Mouse (Mus musculus) heart, adult 2 months (tissue): ENCODE measurements around the gene Rpsa. TPM values are rescaled to one million over a fixed set of nuclear protein-coding genes. Genes with fewer than 3 reads are reported as not detected.

Experiments used
- DNase-seq, 2 experiments: peaks; one replicate each; pipeline ENCODE4 v3.0.0; 2021
- H3K27ac ChIP-seq: fragments of 200-600 bp; 2 replicates; pipeline ENCODE4 v1.8.1; 2022
- H3K27me3 ChIP-seq: fragments of 200-500 bp; 2 replicates; pipeline ENCODE4 v1.6.1; 2012; ENCODE audit warnings: mild to moderate bottlenecking, low read length, inconsistent platforms, mixed read lengths; ENCODE audit not compliant: control insufficient read depth, insufficient read depth
- H3K36me3 ChIP-seq: fragments of 200-500 bp; 2 replicates; pipeline ENCODE4 v1.6.1; 2012; ENCODE audit warnings: low read length, inconsistent platforms; ENCODE audit not compliant: control insufficient read depth, insufficient read depth
- H3K4me1 ChIP-seq: fragments of 200-500 bp; 2 replicates; pipeline ENCODE4 v1.6.1; 2011; ENCODE audit warnings: low read length; ENCODE audit not compliant: control insufficient read depth, insufficient read depth
- H3K4me3 ChIP-seq: fragments of 200-600 bp; 2 replicates; pipeline ENCODE4 v1.8.1; 2022
- H3K79me2 ChIP-seq: fragments of 200-500 bp; replicated peaks from 2 replicates; pipeline ENCODE4 v1.6.1; 2012; ENCODE audit warnings: mild to moderate bottlenecking, inconsistent platforms, low read length, moderate library complexity, mixed read lengths; ENCODE audit not compliant: control insufficient read depth, insufficient read depth
- H3K9ac ChIP-seq: fragments of 200-500 bp; 2 replicates; pipeline ENCODE4 v1.6.1; 2012; ENCODE audit warnings: low read depth, mild to moderate bottlenecking, control low read depth, inconsistent platforms, low read length, mixed read lengths
- CTCF ChIP-seq: fragments of 200-600 bp; IDR thresholded peaks from 2 replicates; pipeline ENCODE4 v1.8.1; 2022; ENCODE audit warnings: antibody characterized with exemption, mild to moderate bottlenecking, moderate library complexity
- EP300 ChIP-seq: fragments of 200-500 bp; IDR thresholded peaks from 2 replicates; pipeline ENCODE4 v1.6.1; 2011; ENCODE audit warnings: low read depth, low read length, control low read depth; ENCODE audit not compliant: insufficient read depth
- POLR2A ChIP-seq: fragments of 200-500 bp; IDR thresholded peaks from 2 replicates; pipeline ENCODE4 v1.6.1; 2011; ENCODE audit warnings: mild to moderate bottlenecking, low read depth, low read length, control low read depth; ENCODE audit not compliant: insufficient read depth
- WGBS: fragments of 180-500 bp; shearing (Covaris S2); methylation state at CpG from one replicate; pipeline ENCODE4 v1.1.7; 2018; 5-methylcytosine and 5-hydroxymethylcytosine counted together
- intact Hi-C: fragments of 180-260 bp; cut with DNase I; formaldehyde crosslinking; loops from one replicate; pipeline ENCODE4 v1.15.1; 2025
- long read RNA-seq: library from polyadenylated mRNA; stranded (forward); transcript quantifications from one replicate; pipeline ENCODE4 v2.0.0, GENCODE M21; 2021
- polyA plus RNA-seq: library from polyadenylated mRNA; depleted of rRNA; stranded (reverse); fragments of >200 nt; gene quantifications from 2 replicates; pipeline ENCODE4 v1.2.3, GENCODE M21; 2012; rRNA removed
- total RNA-seq, 2 experiments: library from RNA; stranded (reverse); gene quantifications; 2 replicates each; pipeline ENCODE4 v1.2.3; 2021

Rpsa gene
- total RNA-seq (100 to 1,000 TPM; 457 to 528 TPM), polyA plus RNA-seq (1,018 and 1,107 TPM in 2 replicates)
- long read RNA-seq, transcript Rpsa-201 (7 exons, 1,938 nt), result major isoform, 37 of 62 reads
- long read RNA-seq, partial matches to known transcripts, result 24 of 62 reads
- long read RNA-seq, other reads (novel, unspliced or antisense), result 0 of 62 reads

- H3K4me3 ChIP-seq, result peak within 1 kb of the TSS; percentile 67
- DNase-seq, result peak; percentile 95 to 98
- H3K79me2 ChIP-seq, result no peaks in the 10 kb centered on the region; the same call in 1 of the 2 replicates
- no peaks in the 10 kb centered on the region for H3K27me3 ChIP-seq
- H3K4me1 ChIP-seq, result peaks cover 7% of the 10 kb centered on the region
- intact Hi-C loops, result loop anchor here (1.0 to 5.0 kb wide), 2 partner anchors 17 to 370 kb away; partner anchors contain the start of gene Slc25a38
- 0 out of 2 replicates have a peak, but pooled peaks have one; percentile 47 for TF ChIP-seq EP300
- TF ChIP-seq CTCF, result no peak
- peak; percentile 90 for TF ChIP-seq POLR2A
- H3K9ac ChIP-seq, result peak within 1 kb of the TSS; percentile 96
- WGBS, result 1% methylated on average over 72 of the region's 72 CpGs
- H3K27ac ChIP-seq, result peak within 1 kb of the TSS; percentile 85
- H3K36me3 ChIP-seq, result peaks cover 3% of the 10 kb centered on the region
Measured at GRCm38 (mm10) chr9:120127538-120128251, at the start of gene Rpsa. Rpsa (plus strand) TSS chr9:120127689.

DNA sequence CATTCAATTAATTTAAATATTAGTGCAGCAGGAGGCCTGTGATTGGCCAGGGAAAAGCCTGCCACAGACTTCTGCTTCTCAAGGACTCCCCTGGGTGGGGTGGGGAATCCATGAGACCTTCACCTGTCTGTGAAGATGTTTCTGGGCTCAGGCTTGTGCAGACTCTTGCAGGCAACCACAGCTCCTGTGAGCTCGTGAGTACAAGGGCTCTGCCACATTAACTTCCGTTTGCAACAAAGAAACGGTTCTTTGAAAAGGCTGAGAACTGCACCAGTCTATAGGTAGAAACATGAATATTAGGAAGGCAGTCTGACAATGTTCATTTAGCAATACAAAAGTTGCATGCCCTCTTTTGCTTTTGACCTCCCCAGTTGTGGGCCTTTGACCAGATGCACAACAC lies 49.2 kb upstream of the Rpsa start:
- no peak for DNase-seq
- Histone ChIP-seq H3K4me1 (no peaks in the 10 kb centered on the region), H3K27ac (no peak overlapping the region), H3K79me2 (no peaks in the 10 kb centered on the region), H3K9ac (no peak overlapping the region), H3K27me3 (no peaks in the 10 kb centered on the region), H3K4me3 (no peak overlapping the region), H3K36me3 (no peaks in the 10 kb centered on the region)
- 79% methylated on average over 3 of the region's 3 CpGs for WGBS
- intact Hi-C loops, result no loop called here
- TF ChIP-seq EP300 (no peak), CTCF (no peak), POLR2A (no peak)

DNA sequence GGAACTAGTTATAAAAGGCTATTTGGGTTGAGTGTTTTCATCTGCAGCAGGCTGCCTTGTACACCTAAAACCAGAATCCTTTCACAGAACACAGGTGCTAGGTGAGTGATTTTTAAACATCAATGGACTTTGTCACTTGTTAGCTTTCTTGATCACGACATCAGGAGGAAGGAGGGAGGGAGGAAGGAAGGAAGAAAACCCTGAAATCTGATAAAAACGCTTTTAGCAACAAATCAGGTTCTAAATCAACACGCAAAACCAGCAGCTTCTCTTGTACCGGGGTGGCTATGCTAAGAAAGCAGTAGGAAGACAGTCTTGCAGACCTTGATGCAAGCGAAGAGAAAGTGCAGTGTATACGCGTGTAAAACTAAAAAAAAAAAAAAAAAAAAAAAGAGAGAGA lies 47.6 kb upstream of the Rpsa start:
- H3K36me3 ChIP-seq, result no peaks in the 10 kb centered on the region
- WGBS, result 61% methylated on average over 7 of the region's 7 CpGs
- TF ChIP-seq EP300 (no peak), POLR2A (no peak), CTCF (no peak)
- no peak overlapping the region for H3K9ac ChIP-seq
- no peaks in the 10 kb centered on the region for H3K79me2 ChIP-seq
- H3K4me3 ChIP-seq, result no peak overlapping the region
- no peaks in the 10 kb centered on the region for H3K4me1 ChIP-seq
- no peak for DNase-seq
- H3K27ac ChIP-seq, result no peak overlapping the region
- intact Hi-C loops, result no loop called here
- no peaks in the 10 kb centered on the region for H3K27me3 ChIP-seq

DNA sequence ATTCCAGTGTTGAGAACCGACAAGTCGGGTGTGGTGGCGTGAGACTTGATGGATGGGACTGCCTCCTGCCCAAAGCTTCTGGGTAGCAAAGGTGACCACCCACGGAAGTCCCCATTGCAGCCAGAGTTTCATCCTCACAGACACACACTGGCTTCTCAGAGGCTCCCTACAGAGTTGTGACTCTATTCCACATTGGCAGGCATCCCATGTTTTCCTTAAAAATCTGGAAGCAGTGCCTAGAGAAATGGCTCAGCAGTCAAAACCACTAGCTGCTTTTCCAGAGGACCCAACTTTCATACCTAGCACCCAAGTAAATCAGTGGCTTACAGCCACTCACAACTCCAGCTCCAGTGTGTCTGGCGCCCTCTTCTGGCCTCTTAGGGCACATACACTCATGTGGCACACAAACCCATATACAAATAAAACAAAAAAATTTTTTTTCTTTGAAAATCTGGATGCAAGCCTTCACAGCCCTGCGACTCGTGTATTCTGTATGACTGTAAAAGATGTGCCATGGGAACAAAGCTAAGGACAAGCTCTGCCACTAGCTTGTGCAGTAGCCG lies 46.9 kb upstream of the Rpsa start:
- TF ChIP-seq POLR2A (no peak), EP300 (no peak), CTCF (0 out of 2 replicates have a peak, but pooled peaks have one; percentile 9)
- H3K9ac ChIP-seq, result no peak overlapping the region
- H3K79me2 ChIP-seq, result no peaks in the 10 kb centered on the region
- intact Hi-C loops, result no loop called here
- 72% methylated on average over 8 of the region's 8 CpGs for WGBS
- H3K4me3 ChIP-seq, result no peak overlapping the region
- no peaks in the 10 kb centered on the region for H3K36me3 ChIP-seq
- H3K27ac ChIP-seq, result no peak overlapping the region
- no peaks in the 10 kb centered on the region for H3K27me3 ChIP-seq
- peak in 1 of 2 experiments; percentile 20 for DNase-seq
- H3K4me1 ChIP-seq, result no peaks in the 10 kb centered on the region

DNA sequence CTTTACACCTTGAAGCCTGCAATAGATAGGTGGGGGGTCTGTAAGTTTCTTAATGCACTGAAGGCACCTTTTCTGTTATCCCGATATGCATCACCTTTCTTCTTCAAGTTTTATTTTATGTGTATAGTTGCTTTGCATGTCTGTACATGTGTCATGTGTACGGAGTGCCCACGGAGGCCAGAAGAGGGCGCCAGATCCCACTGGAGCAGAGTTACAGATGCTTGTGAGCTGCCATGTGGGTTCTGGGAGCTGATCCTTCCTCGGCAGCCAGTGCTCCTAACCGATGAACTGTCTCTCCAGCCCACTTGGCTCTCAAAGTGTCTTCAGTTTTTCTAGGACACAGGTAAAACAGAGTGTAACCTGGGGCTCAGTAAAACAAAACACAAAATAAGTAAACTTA lies 46.2 kb upstream of the Rpsa start:
- Histone ChIP-seq H3K4me1 (no peaks in the 10 kb centered on the region), H3K27ac (no peak overlapping the region), H3K9ac (no peak overlapping the region), H3K79me2 (no peaks in the 10 kb centered on the region), H3K4me3 (no peak overlapping the region), H3K36me3 (no peaks in the 10 kb centered on the region), H3K27me3 (no peaks in the 10 kb centered on the region)
- 69% methylated on average over 6 of the region's 6 CpGs for WGBS
- TF ChIP-seq EP300 (no peak), CTCF (peak; percentile 14; the same call in 1 of the 2 replicates), POLR2A (no peak)
- DNase-seq, result no peak
- intact Hi-C loops, result no loop called here

DNA sequence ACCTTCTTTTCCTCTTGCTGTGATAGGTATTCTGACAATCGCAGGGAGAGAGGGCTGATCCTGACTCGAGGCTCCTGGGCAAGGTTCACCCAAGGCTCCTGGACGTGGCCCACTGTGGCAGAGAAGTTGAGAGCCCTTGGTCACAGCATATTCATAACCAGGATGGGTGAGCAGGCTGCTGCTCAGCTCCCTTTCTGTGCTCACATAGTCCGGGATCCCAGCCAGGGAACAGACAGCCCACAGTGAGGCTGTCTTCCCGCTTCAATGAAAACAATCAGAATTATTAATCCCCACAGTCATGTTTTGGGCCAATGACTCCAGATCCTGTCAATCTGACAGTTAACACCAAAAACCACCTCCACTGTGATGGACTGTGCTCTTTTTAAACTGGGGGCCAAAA lies 45.5 kb upstream of the Rpsa start:
- H3K9ac ChIP-seq, result no peak overlapping the region
- intact Hi-C loops, result no loop called here
- WGBS, result 72% methylated on average over 5 of the region's 5 CpGs
- H3K36me3 ChIP-seq, result no peaks in the 10 kb centered on the region
- H3K27me3 ChIP-seq, result no peaks in the 10 kb centered on the region
- TF ChIP-seq CTCF (no peak), EP300 (no peak), POLR2A (no peak)
- no peaks in the 10 kb centered on the region for H3K4me1 ChIP-seq
- no peaks in the 10 kb centered on the region for H3K79me2 ChIP-seq
- no peak overlapping the region for H3K4me3 ChIP-seq
- DNase-seq, result no peak
- H3K27ac ChIP-seq, result no peak overlapping the region
